Mouse (Mus musculus): ENCODE measurements around the gene H2al1f.

DNA sequence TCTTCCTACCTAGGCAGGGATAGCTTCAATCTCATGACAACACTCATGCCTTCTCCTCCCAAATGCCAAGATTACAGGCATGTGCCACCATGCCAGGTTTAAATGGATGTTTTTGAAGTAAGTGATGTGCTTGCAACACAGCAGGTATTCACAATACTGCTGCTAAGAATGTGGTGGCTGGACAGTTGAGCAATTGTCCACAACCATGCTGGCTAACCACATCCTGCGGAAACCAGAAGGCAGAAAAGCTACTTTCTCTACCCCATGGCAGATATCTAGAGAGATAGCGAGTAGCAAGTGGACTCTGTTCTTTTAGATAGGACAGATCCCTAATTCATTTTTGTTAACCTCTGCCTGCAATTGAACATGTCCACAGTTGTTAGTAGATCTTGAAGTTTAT, 46.3 kb downstream of the H2al1f start:
- no peak for TF ChIP-seq RCOR1 (IDR thresholded peaks at IDR 0.05; ENCODE audit: low read depth, low read length)
- TF ChIP-seq MAFK (IDR thresholded peaks at IDR 0.05; ENCODE audit: borderline replicate concordance, low read depth, low read length) = no peak
- no peak for TF ChIP-seq EP300 (IDR thresholded peaks at IDR 0.05; ENCODE audit: low read depth in 1 of 2, low read length in 2 of 2)
- TF ChIP-seq POLR2A (IDR thresholded peaks at IDR 0.05; ENCODE audit: control insufficient read depth in 1 of 2, insufficient read depth in 1 of 2, low read depth in 1 of 2, low read length in 2 of 2, poor library complexity in 1 of 2) = no peak
- TF ChIP-seq ZKSCAN1 (IDR thresholded peaks at IDR 0.05; ENCODE audit: low read depth, low read length) = no peak
